Mouse (Mus musculus): ENCODE results near the gene Zfp46. TPM values are rescaled to one million over a fixed set of nuclear protein-coding genes. Genes with fewer than 3 reads are reported as not detected.

The Zfp46 gene
- polyA plus RNA-seq, 1 experiment from 2014 or later = 1.9 TPM

- no peaks in the 10 kb centered on the region for H3K36me3 ChIP-seq (replicated peaks; ENCODE audit: insufficient read depth, low read length)
- no peak for ATAC-seq
- 66% methylated on average over 3 of the region's 3 CpGs for WGBS (ENCODE audit: insufficient replicate concordance)
- no peaks in the 10 kb centered on the region for H3K9me3 ChIP-seq (ENCODE audit: low read length)
- H3K27ac ChIP-seq (ENCODE audit: low read depth) = no peak overlapping the region
- H3K4me3 ChIP-seq (ENCODE audit: low read depth, low read length) = no peak overlapping the region
- no peak for TF ChIP-seq EP300 (IDR thresholded peaks at IDR 0.05; ENCODE audit: low read depth)
- no peak for TF ChIP-seq CTCF (IDR thresholded peaks at IDR 0.05; ENCODE audit: low read depth)
- no peak overlapping the region for H3K9ac ChIP-seq (replicated peaks)
- H3K4me2 ChIP-seq (ENCODE audit: low read depth, low read length) = no peak overlapping the region
- H3K4me1 ChIP-seq (ENCODE audit: insufficient read depth) = 0 out of 2 replicates have a peak, but pooled peaks cover 5% of the 10 kb centered on the region
- no peaks in the 10 kb centered on the region for H3K27me3 ChIP-seq (ENCODE audit: insufficient read depth, low read length)
- DNase-seq = no peak
Measured at GRCm38 (mm10) chr4:136259916-136260315, 24.6 kb upstream of the Zfp46 start.

- 30% methylated on average over 10 of the region's 10 CpGs for WGBS (ENCODE audit: insufficient replicate concordance)
- DNase-seq = peak; percentile 90
- no peak overlapping the region for H3K9ac ChIP-seq (replicated peaks)
- 0 out of 2 replicates have a peak, but pooled peaks cover 5% of the 10 kb centered on the region for H3K4me1 ChIP-seq (ENCODE audit: insufficient read depth)
- no peak overlapping the region for H3K4me3 ChIP-seq (ENCODE audit: low read depth, low read length)
- H3K4me2 ChIP-seq (ENCODE audit: low read depth, low read length) = no peak overlapping the region
- no peaks in the 10 kb centered on the region for H3K9me3 ChIP-seq (ENCODE audit: low read length)
- 0 out of 2 replicates have a peak overlapping the region, but pooled peaks have one; percentile 60 for H3K27ac ChIP-seq (ENCODE audit: low read depth)
- ATAC-seq = peak; percentile 75
- TF ChIP-seq CTCF (IDR thresholded peaks at IDR 0.05; ENCODE audit: low read depth) (peak; percentile 95), EP300 (IDR thresholded peaks at IDR 0.05; ENCODE audit: low read depth) (no peak)
- H3K36me3 ChIP-seq (replicated peaks; ENCODE audit: insufficient read depth, low read length) = no peaks in the 10 kb centered on the region
- no peaks in the 10 kb centered on the region for H3K27me3 ChIP-seq (ENCODE audit: insufficient read depth, low read length)
Measured at GRCm38 (mm10) chr4:136260491-136261180, 23.8 kb upstream of the Zfp46 start.

GRCm38 (mm10) chr4:136261912-136262311, 22.6 kb upstream of the Zfp46 start:
- Histone ChIP-seq H3K36me3 (replicated peaks; ENCODE audit: insufficient read depth, low read length) (no peaks in the 10 kb centered on the region), H3K4me3 (ENCODE audit: low read depth, low read length) (no peak overlapping the region), H3K4me1 (ENCODE audit: insufficient read depth) (peaks cover 4% of the 10 kb centered on the region; the same call in 1 of the 2 replicates), H3K4me2 (ENCODE audit: low read depth, low read length) (no peak overlapping the region), H3K27me3 (ENCODE audit: insufficient read depth, low read length) (no peaks in the 10 kb centered on the region), H3K27ac (ENCODE audit: low read depth) (no peak overlapping the region), H3K9ac (replicated peaks) (no peak overlapping the region), H3K9me3 (ENCODE audit: low read length) (no peaks in the 10 kb centered on the region)
- ATAC-seq (no peak), DNase-seq (no peak)
- WGBS (ENCODE audit: insufficient replicate concordance) = 57% methylated on average over 10 of the region's 10 CpGs
- TF ChIP-seq EP300 (IDR thresholded peaks at IDR 0.05; ENCODE audit: low read depth) = no peak
- no peak for TF ChIP-seq CTCF (IDR thresholded peaks at IDR 0.05; ENCODE audit: low read depth)

- Histone ChIP-seq H3K4me1 (ENCODE audit: insufficient read depth) (peaks cover 4% of the 10 kb centered on the region; the same call in 1 of the 2 replicates), H3K9me3 (ENCODE audit: low read length) (no peaks in the 10 kb centered on the region), H3K27me3 (ENCODE audit: insufficient read depth, low read length) (no peaks in the 10 kb centered on the region), H3K4me2 (ENCODE audit: low read depth, low read length) (no peak overlapping the region), H3K27ac (ENCODE audit: low read depth) (no peak overlapping the region), H3K4me3 (ENCODE audit: low read depth, low read length) (no peak overlapping the region), H3K9ac (replicated peaks) (no peak overlapping the region), H3K36me3 (replicated peaks; ENCODE audit: insufficient read depth, low read length) (no peaks in the 10 kb centered on the region)
- no peak for TF ChIP-seq EP300 (IDR thresholded peaks at IDR 0.05; ENCODE audit: low read depth)
- no peak for TF ChIP-seq CTCF (IDR thresholded peaks at IDR 0.05; ENCODE audit: low read depth)
- WGBS (ENCODE audit: insufficient replicate concordance) = 69% methylated on average over 4 of the region's 4 CpGs
- ATAC-seq (no peak), DNase-seq (no peak)
Measured at GRCm38 (mm10) chr4:136263555-136263954, 20.9 kb upstream of the Zfp46 start.

GRCm38 (mm10) chr4:136266716-136267343, 17.7 kb upstream of the Zfp46 start:
- no peaks in the 10 kb centered on the region for H3K36me3 ChIP-seq (replicated peaks; ENCODE audit: insufficient read depth, low read length)
- no peak overlapping the region for H3K9ac ChIP-seq (replicated peaks)
- peaks cover 4% of the 10 kb centered on the region; the same call in 1 of the 2 replicates for H3K4me1 ChIP-seq (ENCODE audit: insufficient read depth)
- 35% methylated on average over 9 of the region's 9 CpGs for WGBS (ENCODE audit: insufficient replicate concordance)
- H3K4me2 ChIP-seq (ENCODE audit: low read depth, low read length) = no peak overlapping the region; the same call in 1 of the 2 replicates
- no peaks in the 10 kb centered on the region for H3K27me3 ChIP-seq (ENCODE audit: insufficient read depth, low read length)
- ATAC-seq (peak; percentile 54; the same call in 1 of the 2 replicates), DNase-seq (peak; percentile 55)
- H3K4me3 ChIP-seq (ENCODE audit: low read depth, low read length) = no peak overlapping the region
- H3K9me3 ChIP-seq (ENCODE audit: low read length) = no peaks in the 10 kb centered on the region
- no peak overlapping the region for H3K27ac ChIP-seq (ENCODE audit: low read depth)
- TF ChIP-seq EP300 (IDR thresholded peaks at IDR 0.05; ENCODE audit: low read depth) = no peak

GRCm38 (mm10) chr4:136268912-136269311, 15.6 kb upstream of the Zfp46 start:
- Histone ChIP-seq H3K4me1 (ENCODE audit: insufficient read depth) (peaks cover 4% of the 10 kb centered on the region; the same call in 1 of the 2 replicates), H3K4me3 (ENCODE audit: low read depth, low read length) (no peak overlapping the region), H3K36me3 (replicated peaks; ENCODE audit: insufficient read depth, low read length) (peaks cover 4% of the 10 kb centered on the region; the same call in 1 of the 2 replicates), H3K9me3 (ENCODE audit: low read length) (peaks cover 5% of the 10 kb centered on the region; the same call in 1 of the 2 replicates), H3K27ac (ENCODE audit: low read depth) (no peak overlapping the region), H3K9ac (replicated peaks) (no peak overlapping the region), H3K4me2 (ENCODE audit: low read depth, low read length) (no peak overlapping the region), H3K27me3 (ENCODE audit: insufficient read depth, low read length) (no peaks in the 10 kb centered on the region)
- DNase-seq (no peak), ATAC-seq (no peak)
- TF ChIP-seq EP300 (IDR thresholded peaks at IDR 0.05; ENCODE audit: low read depth) (no peak), CTCF (IDR thresholded peaks at IDR 0.05; ENCODE audit: low read depth) (no peak)
- WGBS (ENCODE audit: insufficient replicate concordance) = 57% methylated on average over 1 of the region's 1 CpGs

Measured in liver, postnatal 0 days (tissue).